Mouse (Mus musculus) urinary bladder, postnatal 25 days (tissue): ENCODE results near the gene 1190005I06Rik.
"Not testable (repeated sequence)": the region's sequence is repeated elsewhere in the genome, so short reads cannot be mapped to it uniquely, and the experiment has no call there.

Source experiments
- DNase-seq: peaks from one replicate; pipeline ENCODE4 v3.0.0; 2022; ENCODE audit warnings: low spot score

1190005I06Rik gene

GRCm38 (mm10) chr8:120647532-120647931, at the start of gene 1190005I06Rik:
Gene 1190005I06Rik (minus strand): TSS chr8:120647632.
- DNase-seq: no peak

GRCm38 (mm10) chr8:120696401-120697153, 49.1 kb upstream of the 1190005I06Rik start:
- no peak for DNase-seq

- DNase-seq: peak; percentile 51
Measured at GRCm38 (mm10) chr8:120693861-120694493, 46.5 kb upstream of the 1190005I06Rik start.

GRCm38 (mm10) chr8:120692934-120693333, 45.5 kb upstream of the 1190005I06Rik start:
- DNase-seq: no peak

- DNase-seq: no peak
Measured at GRCm38 (mm10) chr8:120688511-120688910, 41.1 kb upstream of the 1190005I06Rik start.

- no peak for DNase-seq
Measured at GRCm38 (mm10) chr8:120687786-120688185, 40.4 kb upstream of the 1190005I06Rik start.

- no peak for DNase-seq
Measured at GRCm38 (mm10) chr8:120686576-120686975, 39.1 kb upstream of the 1190005I06Rik start.

GRCm38 (mm10) chr8:120686051-120686450, 38.6 kb upstream of the 1190005I06Rik start:
- no peak for DNase-seq

GRCm38 (mm10) chr8:120685591-120685990, 38.2 kb upstream of the 1190005I06Rik start:
- DNase-seq: no peak

- DNase-seq: no peak
Measured at GRCm38 (mm10) chr8:120685097-120685496, 37.7 kb upstream of the 1190005I06Rik start.

GRCm38 (mm10) chr8:120684082-120684481, 36.6 kb upstream of the 1190005I06Rik start:
- DNase-seq: no peak

GRCm38 (mm10) chr8:120683602-120684001, 36.2 kb upstream of the 1190005I06Rik start:
- DNase-seq: peak; percentile 71

- no peak for DNase-seq
Measured at GRCm38 (mm10) chr8:120681113-120681512, 33.7 kb upstream of the 1190005I06Rik start.

GRCm38 (mm10) chr8:120680405-120680804, 33.0 kb upstream of the 1190005I06Rik start:
- not testable (repeated sequence) for DNase-seq

GRCm38 (mm10) chr8:120679629-120680387, 32.4 kb upstream of the 1190005I06Rik start:
- no peak for DNase-seq

- peak; percentile 87 for DNase-seq
Measured at GRCm38 (mm10) chr8:120678447-120678846, 31.0 kb upstream of the 1190005I06Rik start.

GRCm38 (mm10) chr8:120675718-120676117, 28.3 kb upstream of the 1190005I06Rik start:
- no peak for DNase-seq

GRCm38 (mm10) chr8:120673298-120673697, 25.9 kb upstream of the 1190005I06Rik start:
- DNase-seq: no peak

GRCm38 (mm10) chr8:120672626-120673229, 25.3 kb upstream of the 1190005I06Rik start:
- DNase-seq: no peak

- no peak for DNase-seq
Measured at GRCm38 (mm10) chr8:120671775-120672174, 24.3 kb upstream of the 1190005I06Rik start.

- DNase-seq: no peak
Measured at GRCm38 (mm10) chr8:120668374-120668905, 21.0 kb upstream of the 1190005I06Rik start, which contains the start of gene Emc8. Gene Emc8 (minus strand): TSS chr8:120668573.
